Mouse (Mus musculus): ENCODE measurements around the gene Gm11938.

The Gm11938 gene

DNA sequence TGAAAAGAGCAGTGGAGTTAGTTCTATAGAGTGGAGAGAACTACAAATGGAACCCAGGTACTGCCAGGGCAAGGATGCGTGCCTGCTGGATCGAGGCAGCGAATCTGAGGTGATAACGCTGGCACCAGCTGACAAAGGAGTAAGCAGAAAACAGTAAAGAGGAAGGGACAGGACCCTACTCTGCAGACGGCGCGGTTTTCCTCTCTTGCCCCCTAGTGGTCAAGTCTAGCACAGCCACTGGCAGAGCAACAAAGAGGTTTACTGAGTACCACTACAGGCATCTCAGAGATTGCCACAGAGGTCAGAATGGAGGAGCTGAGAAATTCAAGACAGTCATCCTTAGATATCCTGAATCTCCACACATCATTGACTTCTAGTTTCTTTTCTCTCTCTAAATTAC, 29.0 kb downstream of the Gm11938 start:
- DNase-seq (ENCODE audit: low spot score in 2 of 2) = peak; percentile 54 to 62

DNA sequence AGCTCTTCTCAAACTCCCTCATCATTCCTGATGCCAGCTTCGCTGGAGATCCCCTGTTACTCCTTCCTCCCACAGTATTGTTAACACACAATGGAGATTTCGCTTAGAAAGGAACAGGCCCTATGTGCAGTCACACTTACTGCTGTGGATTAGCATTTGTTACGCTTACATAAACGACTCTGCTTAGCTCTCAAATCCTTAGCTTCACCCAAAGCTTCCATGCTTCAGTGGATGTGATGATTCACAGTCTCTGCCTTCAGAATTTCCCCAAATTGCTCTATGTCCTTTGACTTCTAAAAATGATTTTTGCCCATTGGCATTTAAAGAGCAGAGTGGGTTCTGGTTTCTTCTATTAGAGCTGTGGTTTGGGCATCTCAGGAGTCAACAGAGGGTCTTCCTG, 29.9 kb downstream of the Gm11938 start:
- DNase-seq (ENCODE audit: low spot score in 2 of 2) = peak in 1 of 2 experiments; percentile 20

DNA sequence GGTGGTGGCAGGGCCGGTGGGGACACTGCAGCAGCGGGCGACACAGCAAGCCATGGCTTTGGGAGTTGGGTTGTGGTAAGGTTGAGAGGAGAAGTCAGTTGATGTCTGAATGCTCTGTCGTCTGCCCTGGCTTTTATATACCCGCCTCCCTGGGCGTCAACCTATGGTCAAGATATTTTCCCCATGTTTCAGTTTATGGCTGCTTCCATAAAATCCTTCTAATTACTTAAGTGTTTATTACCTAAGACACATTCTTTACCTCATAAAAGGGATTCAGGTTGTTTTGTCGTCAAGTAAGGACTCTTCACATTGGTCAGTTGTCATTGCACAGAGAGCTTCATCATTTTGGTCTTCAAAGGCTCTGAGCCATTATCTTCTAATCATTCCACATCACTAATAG, 36.6 kb downstream of the Gm11938 start, which contains the start of gene Krtap3-1:
TSS of gene Krtap3-1 (minus strand) at position 101 of the 400 bp plus-strand sequence.
- no peak for DNase-seq (ENCODE audit: low spot score in 2 of 2)

DNA sequence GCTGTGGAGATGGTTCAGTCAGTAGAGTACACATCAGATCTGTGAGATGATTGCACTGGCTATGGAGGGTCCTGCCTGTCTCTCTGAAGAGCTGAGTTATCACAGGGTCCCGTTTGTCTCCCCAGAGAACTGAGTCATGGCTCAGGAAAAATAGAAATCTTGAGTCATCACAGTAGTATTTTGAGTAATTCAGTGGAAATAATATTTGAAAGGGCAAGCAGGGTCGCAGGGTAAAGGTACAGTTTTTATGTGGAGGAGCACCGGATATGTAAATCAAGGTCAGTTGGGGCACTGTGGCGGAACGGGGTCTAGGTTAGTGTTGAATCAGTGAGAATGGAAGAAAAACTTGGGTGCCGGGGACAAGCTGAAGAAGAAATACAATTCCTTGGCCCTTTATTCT, 40.5 kb downstream of the Gm11938 start:
- DNase-seq (ENCODE audit: low spot score in 2 of 2) = no peak

DNA sequence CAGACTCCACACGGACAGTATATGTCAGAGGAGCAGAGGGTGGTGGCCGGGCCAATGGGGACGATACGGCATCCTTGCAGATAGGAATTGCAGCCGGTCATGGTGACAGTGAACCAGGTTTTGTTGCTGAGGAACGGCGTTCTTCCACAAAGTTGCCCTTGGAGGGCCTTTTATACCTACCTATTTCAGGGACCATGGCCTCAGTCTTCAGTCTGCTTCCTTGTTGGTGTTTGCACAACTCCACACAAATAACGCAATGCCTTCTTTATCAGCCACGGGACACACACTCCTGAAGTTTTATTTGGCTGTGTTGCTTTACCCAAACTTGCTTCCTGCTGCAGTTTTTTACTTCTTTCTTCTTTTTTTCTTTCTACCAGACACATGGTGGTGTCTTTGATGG, 43.7 kb downstream of the Gm11938 start, which contains the start of gene Gm11939:
TSS of gene Gm11939 (minus strand) at position 101 of the 400 bp plus-strand sequence.
- no peak for DNase-seq (ENCODE audit: low spot score in 2 of 2)

DNA sequence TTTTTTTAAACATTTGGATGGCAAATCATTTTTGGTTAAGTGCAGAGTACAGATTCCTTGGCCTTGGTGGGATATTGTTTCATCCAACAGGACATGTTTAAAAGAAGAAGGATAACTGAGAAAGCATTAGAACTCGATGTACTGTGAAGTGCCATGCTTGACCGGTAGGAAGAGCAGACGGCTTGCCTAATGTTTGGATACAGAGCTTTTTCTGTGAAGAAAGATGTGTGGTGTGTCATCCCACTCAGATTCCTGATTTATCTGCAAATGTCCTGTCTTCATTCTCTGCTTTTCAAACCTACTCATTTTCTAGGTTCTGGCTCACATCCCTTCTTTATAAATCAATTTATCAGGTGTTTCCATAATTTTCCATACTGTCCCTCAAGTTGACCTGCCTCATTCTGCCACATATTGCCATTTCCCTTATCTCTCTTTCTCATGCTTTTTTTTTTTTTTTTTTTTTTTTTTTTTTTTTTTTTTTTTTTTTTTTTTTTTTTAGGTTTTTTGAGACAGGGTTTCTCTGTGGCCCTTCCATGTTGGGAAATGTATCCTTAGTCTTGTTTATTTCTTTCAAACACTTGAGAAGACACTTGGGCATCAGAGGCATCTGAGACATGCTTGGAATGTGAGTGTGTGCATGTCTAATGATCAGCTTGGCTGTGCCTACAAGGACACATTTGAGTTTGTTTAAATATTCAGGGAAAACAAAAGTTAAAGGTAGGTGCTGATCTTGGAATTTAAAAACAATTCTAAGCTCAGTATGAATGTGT, 44.9 kb downstream of the Gm11938 start:
- DNase-seq (ENCODE audit: low spot score in 2 of 2) = no peak

DNA sequence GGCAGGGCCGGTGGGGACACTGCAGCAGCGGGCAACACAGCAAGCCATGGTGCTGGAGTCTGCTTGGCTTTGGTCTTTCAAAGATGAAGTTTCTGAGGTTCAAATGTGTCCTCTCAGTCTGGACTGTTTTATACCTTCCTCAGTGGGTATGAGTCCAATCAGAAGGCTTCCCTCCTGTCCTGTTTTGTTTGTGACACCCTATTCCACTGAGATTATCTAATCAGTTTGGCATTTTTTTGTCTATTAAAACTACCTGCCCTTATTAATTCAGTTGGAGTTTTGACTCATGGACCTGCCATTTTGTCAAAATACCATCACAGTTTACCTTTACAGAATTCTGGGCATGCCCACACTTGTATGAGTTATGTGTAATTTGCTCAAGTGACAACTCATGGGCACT, 46.4 kb downstream of the Gm11938 start, which contains the start of gene Krtap3-2:
TSS of gene Krtap3-2 (minus strand) at position 101 of the 400 bp plus-strand sequence.
- DNase-seq (ENCODE audit: low spot score in 2 of 2) = no peak

DNA sequence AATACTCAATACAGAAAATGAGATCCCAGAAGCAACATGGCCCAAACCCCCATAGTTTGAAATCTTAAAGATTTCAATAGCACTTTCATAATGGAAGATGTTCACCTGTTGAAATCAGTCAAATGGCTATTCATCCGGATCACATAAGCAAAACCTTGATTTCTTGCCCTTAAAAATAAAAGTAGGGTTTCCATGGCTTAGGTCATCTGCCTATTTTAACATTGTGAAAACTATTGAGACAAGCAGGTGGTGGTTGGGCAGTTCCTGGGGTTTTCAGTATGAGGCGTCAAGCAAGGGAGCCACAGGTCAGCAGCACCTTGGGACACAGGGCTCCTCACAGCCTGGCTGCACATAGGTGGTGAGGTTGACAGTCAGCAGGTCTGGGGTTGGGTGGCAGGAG, 46.9 kb downstream of the Gm11938 start:
- DNase-seq (ENCODE audit: low spot score in 2 of 2) = no peak

All from frontal cortex, postnatal 36 days (tissue).